Mouse (Mus musculus) brain, embryonic 14.5 days (tissue): ENCODE measurements at regions not wholly inside any gene's neighbourhood (a gene's known extent, or its start where the extent isn't known, plus 50 kb on each side); places are given as distances from the start of the nearest gene placed in this dataset.

Experiments
- CTCF ChIP-seq: fragments of 200-500 bp; IDR thresholded peaks from 2 replicates; pipeline ENCODE4 v1.5.1; 2012; ENCODE audit warnings: inconsistent platforms, mild to moderate bottlenecking, moderate library complexity, borderline replicate concordance; ENCODE audit not compliant: insufficient read depth, insufficient read length; ENCODE audit errors: extremely low read depth
- POLR2A ChIP-seq: fragments of 200-500 bp; IDR thresholded peaks from 2 replicates; pipeline ENCODE4 v1.6.1; 2012; ENCODE audit warnings: mild to moderate bottlenecking, inconsistent platforms, borderline replicate concordance; ENCODE audit not compliant: poor library complexity, insufficient read depth, insufficient read length, severe bottlenecking; ENCODE audit errors: extremely low read depth

- no peak for TF ChIP-seq POLR2A
- TF ChIP-seq CTCF, result no peak
These were observed 97.8 kb upstream of the Cpsf6 start for GRCm38 (mm10) chr10:117477331-117478201.
